Mouse (Mus musculus): Measurements from ENCODE around the gene Tmem262.
"Not testable (repeated sequence)": the region's sequence is repeated elsewhere in the genome, so short reads cannot be mapped to it uniquely, and the experiment has no call there.

Tmem262 gene

DNA sequence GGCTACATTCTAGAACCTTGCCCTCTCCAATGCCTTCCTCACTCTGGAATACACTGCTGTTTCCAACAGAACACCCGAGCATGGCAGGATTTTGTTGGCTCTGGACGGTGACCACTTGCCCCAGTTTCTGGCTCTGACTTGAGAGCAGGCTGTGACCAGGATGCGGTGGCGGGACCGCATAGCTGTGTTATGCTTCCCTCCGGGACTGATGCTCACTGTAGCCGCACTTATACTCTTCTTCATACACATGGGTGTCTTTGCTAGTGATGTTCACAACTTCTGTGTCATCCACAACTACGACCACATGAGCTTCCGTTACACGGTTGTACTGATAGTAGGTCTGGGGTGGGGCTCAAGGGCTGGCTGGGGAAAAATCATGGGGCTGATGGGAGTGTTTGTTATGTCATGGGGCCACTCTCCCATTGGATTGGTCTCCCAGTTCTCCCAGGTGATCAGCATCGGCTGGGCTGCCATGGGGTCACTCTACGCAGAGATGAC is at the start of gene Tmem262:
Gene Tmem262, plus strand, starts transcription at position 51 of the 498 bp plus-strand sequence.
- no peak for DNase-seq (ENCODE audit: low read depth, low spot score)

DNA sequence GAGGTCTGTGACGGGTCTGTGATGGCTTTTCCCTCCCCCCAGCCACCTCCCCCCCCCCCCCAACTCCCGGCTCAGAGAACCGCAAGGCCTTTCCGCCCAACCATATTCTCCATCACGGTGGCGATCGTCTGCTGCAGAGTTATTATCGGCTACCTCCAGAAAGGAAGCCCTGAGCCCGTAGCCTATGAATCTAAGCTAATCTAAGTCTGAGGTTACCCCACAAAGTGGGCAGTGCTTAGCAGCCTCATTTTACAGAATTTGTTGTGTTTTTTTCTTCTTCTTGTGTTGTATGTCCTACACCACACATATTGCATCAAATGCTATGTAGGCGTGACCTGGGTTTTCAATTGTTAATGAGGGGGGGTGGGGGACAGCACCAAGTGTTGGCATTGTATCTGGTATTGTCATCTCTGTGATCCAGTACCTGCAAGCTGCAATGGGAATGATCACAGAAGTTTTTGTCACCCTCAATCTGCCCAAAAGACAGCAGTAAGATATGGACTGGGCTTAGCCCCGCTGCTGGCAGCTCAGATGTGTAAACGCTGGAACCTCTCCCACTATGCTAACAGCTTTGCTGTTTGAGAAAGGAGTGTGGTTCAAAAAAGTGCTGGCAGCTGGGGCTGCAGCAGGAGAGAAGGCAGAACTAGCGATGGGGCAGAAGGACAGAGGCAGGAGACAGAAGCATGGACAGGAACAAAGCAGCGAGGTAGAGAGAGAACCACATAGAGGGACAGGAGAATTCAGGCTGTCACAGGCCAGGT is 49.1 kb upstream of the Tmem262 start:
- no peak for DNase-seq (ENCODE audit: low read depth, low spot score)

DNA sequence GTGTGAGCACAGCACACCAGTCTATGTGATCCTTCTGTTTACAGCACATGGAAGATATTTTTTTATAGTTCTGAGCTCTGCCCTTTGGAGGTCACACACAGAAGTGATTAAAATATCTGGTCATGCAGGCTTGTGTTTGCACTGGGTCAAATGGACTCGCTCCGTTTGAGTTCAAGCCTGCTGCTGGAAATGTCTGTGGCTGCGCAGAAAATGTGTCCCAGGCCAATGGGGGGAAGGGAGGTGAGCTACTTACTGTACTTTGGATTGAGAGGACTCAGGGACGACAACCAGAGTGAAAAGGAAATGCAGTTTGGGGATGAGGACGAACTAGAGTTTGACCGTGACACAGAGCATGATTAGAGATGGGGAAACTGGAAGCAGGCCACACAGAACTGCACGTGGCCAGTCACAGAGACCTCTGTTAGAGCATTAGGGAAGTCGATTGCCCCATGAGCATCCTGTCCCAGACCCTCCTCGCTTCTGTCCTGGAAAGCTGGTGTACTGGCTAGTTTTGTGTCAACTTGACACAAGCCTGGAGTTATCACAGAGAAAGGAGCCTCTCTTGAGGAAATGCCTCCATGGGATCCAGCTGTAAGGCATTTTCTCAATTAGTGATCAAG is 43.8 kb upstream of the Tmem262 start:
- DNase-seq (ENCODE audit: low read depth, low spot score): no peak

- DNase-seq (ENCODE audit: low read depth, low spot score): no peak
Measured at GRCm38 (mm10) chr19:6037695-6038094, 42.1 kb upstream of the Tmem262 start.

DNA sequence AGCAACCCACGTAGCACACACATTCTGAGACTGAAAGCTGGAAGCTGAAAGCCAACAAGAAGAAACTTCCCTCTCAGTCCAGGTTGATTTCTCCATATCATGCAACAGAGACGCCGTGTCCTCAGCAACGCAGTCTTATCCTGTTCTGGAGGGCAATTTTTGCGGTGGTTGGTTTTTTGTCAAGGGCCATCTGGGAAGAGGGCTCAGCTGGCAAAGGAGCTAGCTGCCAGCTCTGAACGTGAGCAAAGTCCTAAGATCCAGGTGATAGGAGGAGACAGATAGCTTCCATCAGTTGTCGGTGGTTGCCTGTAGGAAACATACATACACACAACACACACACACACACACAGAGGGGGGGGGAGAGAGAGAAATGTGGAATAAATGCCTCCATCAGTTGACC is 41.5 kb upstream of the Tmem262 start:
- no peak for DNase-seq (ENCODE audit: low read depth, low spot score)

GRCm38 (mm10) chr19:6040002-6040401 is 39.8 kb upstream of the Tmem262 start:
- DNase-seq (ENCODE audit: low read depth, low spot score): no peak

DNA sequence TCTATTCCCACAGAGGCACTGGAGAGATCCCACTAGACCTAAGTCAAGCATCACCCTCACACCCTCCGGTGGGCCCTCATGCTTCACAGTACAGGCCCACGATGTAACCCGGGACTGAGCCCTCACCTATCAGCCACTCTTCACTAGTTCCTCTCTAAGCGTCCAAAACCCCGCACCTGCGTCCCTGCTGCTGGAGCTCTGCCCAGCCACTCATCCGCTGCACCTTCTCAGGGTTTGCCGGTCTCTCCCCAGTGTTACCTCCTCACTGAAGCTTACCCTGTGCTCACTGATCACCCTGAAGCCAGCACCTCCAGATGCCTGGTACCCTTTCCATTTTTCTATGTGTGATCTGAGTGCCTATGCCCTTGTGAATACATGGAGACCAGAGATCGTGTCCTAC is 37.5 kb upstream of the Tmem262 start:
- DNase-seq (ENCODE audit: low read depth, low spot score): no peak

DNA sequence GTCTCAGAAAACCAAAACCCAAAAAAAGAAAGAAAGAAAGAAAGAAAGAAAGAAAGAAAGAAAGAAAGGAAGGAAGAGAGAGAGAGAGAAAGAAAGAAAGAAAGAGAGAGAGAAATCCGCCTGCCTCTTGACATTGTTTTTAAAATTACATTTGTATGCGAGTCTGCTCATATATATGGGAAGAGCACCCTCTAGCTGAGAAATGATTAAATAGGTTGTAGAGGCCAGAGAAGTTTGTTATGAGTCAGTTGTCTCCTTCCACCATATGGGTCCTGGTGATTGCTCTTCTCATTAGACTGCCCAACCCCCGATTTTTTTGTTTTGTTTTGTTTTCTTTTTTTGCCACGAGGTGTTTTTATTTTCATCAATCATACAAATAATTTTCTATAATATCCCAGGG is 35.7 kb upstream of the Tmem262 start:
- DNase-seq (ENCODE audit: low read depth, low spot score): not testable (repeated sequence)

DNA sequence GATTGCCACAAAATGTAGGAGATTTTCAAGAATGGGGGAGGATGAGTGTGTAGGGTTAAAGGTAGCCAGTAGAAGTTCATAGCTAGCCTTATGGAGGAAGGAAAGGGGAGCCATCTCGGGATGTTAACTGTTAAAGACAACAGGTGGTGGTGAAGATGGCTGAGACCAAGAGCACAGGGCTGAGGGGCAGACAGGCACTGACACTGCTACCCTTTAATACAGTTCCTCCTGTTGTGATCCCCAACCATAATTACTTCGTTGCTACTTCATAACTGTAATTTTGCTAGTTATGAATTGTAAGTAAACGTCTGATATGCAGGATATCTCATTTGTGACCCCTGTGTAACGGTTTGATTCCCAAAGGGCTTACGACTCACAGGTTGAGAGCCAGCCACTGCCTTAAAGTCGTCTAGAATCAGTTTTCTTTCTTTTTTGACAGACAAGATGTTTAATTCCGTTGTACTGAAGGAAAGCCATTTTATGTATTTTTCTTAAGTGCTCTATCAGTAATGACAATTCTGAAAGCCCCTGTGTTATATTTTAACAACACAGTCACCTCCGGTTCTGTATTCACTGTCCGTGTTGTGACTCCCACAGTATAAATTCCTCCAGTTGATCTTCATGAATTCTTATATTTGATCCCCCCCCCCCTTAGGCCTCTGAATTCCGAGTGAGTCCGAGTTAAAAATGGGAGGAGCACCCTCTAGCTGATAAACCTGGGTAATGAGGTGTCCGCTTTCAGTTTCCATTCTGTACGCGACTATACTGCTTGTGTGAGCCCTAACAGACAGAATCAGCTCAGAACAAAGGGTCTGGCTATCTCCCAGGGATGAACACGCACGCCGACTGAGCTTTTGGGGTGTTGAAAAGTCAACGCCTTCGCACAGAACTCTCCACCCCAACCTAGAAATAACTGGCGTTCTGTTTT is 34.2 kb upstream of the Tmem262 start:
- no peak for DNase-seq (ENCODE audit: low read depth, low spot score)

GRCm38 (mm10) chr19:6046294-6047153 is 33.3 kb upstream of the Tmem262 start, which contains the start of gene Syvn1:
TSS of gene Syvn1 (plus strand) at chr19:6046576.
- no peak for DNase-seq (ENCODE audit: low read depth, low spot score)

DNA sequence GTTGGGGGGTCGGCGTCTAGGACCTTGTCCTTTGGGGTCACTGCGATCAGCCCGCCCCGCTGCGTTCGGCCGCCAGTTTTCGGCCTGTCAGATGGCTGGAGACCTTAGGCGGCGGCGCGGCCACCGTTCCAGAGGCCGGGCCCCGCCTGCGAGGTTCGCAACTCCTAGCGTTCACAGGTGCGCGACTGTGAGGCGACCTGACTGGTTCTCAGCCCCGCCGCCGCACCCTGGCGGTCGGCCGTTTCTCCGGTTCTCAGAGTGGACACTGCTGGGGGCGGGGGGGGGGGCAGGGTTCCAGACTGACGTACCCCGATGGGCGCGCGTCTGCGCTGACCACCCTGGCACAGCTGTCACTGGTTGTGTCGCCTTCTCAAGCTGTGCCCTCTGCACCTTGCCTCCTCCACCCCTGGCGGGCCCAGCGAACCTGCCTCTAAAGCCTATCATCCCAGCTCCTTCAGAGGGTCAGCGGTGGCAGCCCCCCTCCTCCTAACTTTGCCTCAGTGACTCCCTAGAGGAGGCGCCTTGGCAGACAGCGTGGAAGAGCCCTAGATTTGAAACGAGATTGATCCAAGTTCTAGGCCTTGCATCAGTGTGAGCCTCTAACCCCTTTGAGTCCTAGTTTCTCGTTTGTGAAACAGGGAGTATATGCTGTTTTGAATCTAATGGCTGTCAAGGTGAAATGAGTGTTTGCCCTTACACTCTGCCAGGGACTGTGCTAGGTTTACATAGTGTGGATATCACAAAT is 32.5 kb upstream of the Tmem262 start:
- DNase-seq (ENCODE audit: low read depth, low spot score): no peak

GRCm38 (mm10) chr19:6047899-6048166 is 32.0 kb upstream of the Tmem262 start:
- no peak for DNase-seq (ENCODE audit: low read depth, low spot score)

DNA sequence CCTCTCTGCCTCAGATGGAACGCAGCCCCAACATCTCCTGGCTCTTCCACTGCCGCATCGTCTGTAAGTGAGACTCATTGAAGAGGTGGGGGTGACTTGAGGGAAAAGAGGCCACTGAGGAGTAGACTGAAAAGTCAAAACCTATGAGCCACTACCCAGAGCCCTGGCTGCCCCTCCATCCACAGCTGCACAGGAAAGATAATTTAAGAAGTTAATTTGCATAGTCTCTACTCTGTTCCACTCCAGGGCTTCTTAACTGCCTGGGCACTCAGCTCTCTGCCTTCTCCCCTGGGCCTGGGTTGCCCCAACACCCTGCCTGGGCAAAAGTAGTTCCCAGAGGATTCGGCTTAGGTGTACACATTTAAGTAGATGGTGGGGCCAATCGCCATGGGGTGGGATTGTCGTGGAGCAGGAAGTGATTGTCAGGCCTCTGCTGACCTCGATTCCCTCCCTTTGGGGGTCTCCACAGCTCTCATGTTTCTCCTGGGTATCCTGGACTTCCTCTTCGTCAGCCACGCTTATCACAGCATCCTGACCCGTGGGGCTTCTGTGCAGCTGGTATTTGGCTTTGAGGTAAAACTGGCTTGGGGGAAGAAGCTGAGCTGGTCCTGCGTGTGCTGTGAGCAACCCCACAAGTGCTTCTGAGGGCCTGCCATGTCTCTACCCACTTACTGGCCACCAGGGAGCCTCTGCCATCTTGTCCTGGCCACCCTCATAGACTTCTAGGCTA is 31.0 kb upstream of the Tmem262 start:
- no peak for DNase-seq (ENCODE audit: low read depth, low spot score)

DNA sequence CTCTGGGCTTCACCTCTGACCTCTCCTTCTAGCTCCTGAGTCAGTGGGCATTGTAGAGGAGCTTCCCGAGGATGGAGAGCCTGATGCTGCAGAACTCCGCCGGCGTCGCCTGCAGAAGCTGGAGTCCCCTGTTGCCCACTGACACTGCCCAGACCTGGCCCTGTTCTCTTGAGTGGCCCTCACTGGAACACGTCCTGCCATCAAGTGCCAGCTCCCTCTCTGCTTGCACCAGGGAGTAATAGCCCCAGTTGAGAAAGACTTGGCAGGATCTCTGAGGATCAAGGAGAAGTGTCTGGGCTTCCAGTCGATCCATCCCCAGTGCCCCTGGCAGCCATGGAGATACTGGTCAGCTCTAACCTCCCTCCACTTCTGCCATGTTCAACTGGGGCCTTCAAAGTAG is 27.3 kb upstream of the Tmem262 start:
- no peak for DNase-seq (ENCODE audit: low read depth, low spot score)

DNA sequence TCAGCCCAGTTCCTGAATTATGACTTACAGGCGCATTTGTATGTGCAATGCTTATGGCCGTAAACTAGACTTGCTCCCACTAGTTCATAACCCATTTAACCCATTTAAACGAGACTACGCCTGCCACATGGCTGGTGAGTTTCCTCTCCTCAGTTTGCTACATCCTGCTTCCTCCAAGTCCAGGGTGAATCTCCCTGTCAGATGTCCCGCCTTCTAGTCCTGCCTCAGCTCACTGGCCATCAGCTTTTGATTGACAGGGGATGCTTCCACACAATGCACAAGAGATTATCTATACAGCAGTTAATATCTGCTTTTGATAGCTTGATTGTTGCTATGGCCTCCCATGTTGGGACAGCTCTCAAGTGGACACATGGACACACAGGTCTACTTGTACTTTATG is 25.5 kb upstream of the Tmem262 start:
- DNase-seq (ENCODE audit: low read depth, low spot score): no peak

DNA sequence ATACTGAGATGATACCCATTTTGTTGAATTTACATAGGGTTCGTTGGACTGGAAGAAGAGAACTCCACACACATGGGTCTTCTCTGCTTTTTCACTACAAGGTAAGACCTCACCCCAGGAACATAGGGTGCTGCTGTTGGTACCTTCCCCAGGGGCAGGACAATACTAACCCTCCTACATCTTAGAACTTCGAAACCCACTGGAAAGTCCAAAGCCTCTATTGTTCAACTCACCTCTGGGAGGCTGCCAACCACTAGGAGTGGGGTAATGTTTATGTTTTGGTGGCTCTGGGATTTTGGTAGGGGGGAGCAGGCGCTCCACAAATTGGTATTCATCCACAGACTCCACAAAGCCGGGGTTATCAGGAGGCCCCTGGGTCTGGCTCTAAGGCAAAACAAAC is 23.1 kb upstream of the Tmem262 start:
- no peak for DNase-seq (ENCODE audit: low read depth, low spot score)

DNA sequence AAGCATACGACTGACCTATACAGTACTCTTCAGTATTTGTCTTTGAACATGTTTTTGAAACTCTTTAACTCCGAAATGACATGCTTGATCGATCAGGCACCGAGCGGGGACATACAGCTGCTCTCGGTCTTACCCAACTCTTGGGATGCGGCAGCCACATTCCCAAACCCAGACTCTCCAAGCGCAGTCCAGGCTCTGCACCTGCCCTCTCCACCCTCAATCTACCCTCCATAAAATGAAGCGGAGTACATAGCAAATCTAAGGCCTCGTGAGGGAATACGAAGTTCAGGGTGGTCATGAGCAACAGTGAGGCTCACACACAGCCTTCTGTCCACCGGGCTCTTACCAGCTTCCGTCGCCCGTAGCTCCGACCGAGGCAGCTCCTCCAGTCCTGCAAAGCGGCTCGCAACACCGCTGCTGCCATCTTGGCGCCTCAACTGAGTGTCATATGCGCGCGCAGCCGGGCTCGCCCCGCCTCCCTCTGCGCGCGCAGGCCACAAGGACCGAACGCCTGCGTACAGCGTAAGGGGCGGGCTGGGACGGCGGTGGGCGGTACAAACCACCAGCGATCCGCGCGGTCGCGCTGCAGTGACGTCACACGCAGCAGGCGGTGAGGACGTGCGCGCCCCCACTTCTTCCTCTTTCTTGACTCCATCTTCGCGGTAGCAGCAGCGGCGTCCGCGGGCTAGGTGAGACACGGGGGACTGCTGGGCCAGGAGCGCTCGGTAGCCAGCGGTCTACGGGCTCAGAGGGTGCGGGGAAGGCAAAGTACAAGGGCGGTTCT is 22.3 kb upstream of the Tmem262 start, which contains the start of the genes Mrpl49 and Fau:
Gene Mrpl49, minus strand, starts transcription at position 473 of the 784 bp plus-strand sequence.
Gene Fau, plus strand, starts transcription at position 532 of the 784 bp plus-strand sequence.
- DNase-seq (ENCODE audit: low read depth, low spot score): peak; percentile 93

GRCm38 (mm10) chr19:6058513-6058912 is 21.3 kb upstream of the Tmem262 start:
- no peak for DNase-seq (ENCODE audit: low read depth, low spot score)

- DNase-seq (ENCODE audit: low read depth, low spot score): no peak
Measured at GRCm38 (mm10) chr19:6058966-6059365, 20.9 kb upstream of the Tmem262 start.
